Mouse (Mus musculus): Measurements from ENCODE around the gene Akirin1.

Gene Akirin1

GRCm38 (mm10) chr4:123718434-123718780, 31.7 kb downstream of the Akirin1 start:
- no peak for DNase-seq (ENCODE audit: low spot score)

GRCm38 (mm10) chr4:123717574-123718433, 32.3 kb downstream of the Akirin1 start, which contains the start of gene Ndufs5:
Gene Ndufs5, minus strand, starts transcription at chr4:123718202.
- DNase-seq (ENCODE audit: low spot score): peak; percentile 98

GRCm38 (mm10) chr4:123712431-123712830, 37.7 kb downstream of the Akirin1 start:
- DNase-seq (ENCODE audit: low spot score): no peak

GRCm38 (mm10) chr4:123707340-123707739, 42.8 kb downstream of the Akirin1 start:
- DNase-seq (ENCODE audit: low spot score): no peak

GRCm38 (mm10) chr4:123705340-123705739, 44.8 kb downstream of the Akirin1 start:
- DNase-seq (ENCODE audit: low spot score): no peak

GRCm38 (mm10) chr4:123693384-123693783, 56.8 kb downstream of the Akirin1 start:
- DNase-seq (ENCODE audit: low spot score): no peak

GRCm38 (mm10) chr4:123692071-123692470, 58.1 kb downstream of the Akirin1 start:
- no peak for DNase-seq (ENCODE audit: low spot score)

GRCm38 (mm10) chr4:123690311-123690710, 59.8 kb downstream of the Akirin1 start:
- no peak for DNase-seq (ENCODE audit: low spot score)

GRCm38 (mm10) chr4:123687025-123687781, 62.9 kb downstream of the Akirin1 start:
- peak; percentile 79 for DNase-seq (ENCODE audit: low spot score)

GRCm38 (mm10) chr4:123686368-123687024, 63.6 kb downstream of the Akirin1 start:
- DNase-seq (ENCODE audit: low spot score): peak; percentile 18

GRCm38 (mm10) chr4:123685506-123686242, 64.5 kb downstream of the Akirin1 start:
- no peak for DNase-seq (ENCODE audit: low spot score)

- no peak for DNase-seq (ENCODE audit: low spot score)
Measured at GRCm38 (mm10) chr4:123685046-123685445, 65.1 kb downstream of the Akirin1 start.

Data from embryo, embryonic 10 days (tissue).